Mouse (Mus musculus) mature B cell (primary cell): ENCODE data around the gene Rpl22.

Experiments
- in situ Hi-C: fragments of 300-500 bp; cut with MboI; formaldehyde crosslinking; loops from 2 replicates; pipeline ENCODE4 v1.14.3; 2019

Rpl22 gene

GRCm38 (mm10) chr4:152338419-152339292 lies 13.1 kb downstream of the Rpl22 start, which contains the start of gene Chd5:
Chd5 (plus strand) TSS chr4:152338651.
- in situ Hi-C loops: no loop called here

- in situ Hi-C loops: no loop called here
Measured at GRCm38 (mm10) chr4:152339293-152339790, 13.8 kb downstream of the Rpl22 start.

- in situ Hi-C loops: no loop called here
Measured at GRCm38 (mm10) chr4:152340584-152341284, 15.2 kb downstream of the Rpl22 start.

- in situ Hi-C loops: no loop called here
Measured at GRCm38 (mm10) chr4:152343296-152343695, 17.8 kb downstream of the Rpl22 start.

GRCm38 (mm10) chr4:152344651-152345050 lies 19.1 kb downstream of the Rpl22 start:
- in situ Hi-C loops: no loop called here

- in situ Hi-C loops: no loop called here
Measured at GRCm38 (mm10) chr4:152345120-152345889, 19.8 kb downstream of the Rpl22 start.

GRCm38 (mm10) chr4:152349837-152350381 lies 24.4 kb downstream of the Rpl22 start:
- in situ Hi-C loops: no loop called here

- in situ Hi-C loops: no loop called here
Measured at GRCm38 (mm10) chr4:152350722-152351421, 25.3 kb downstream of the Rpl22 start.

GRCm38 (mm10) chr4:152351422-152352305 lies 26.1 kb downstream of the Rpl22 start:
- in situ Hi-C loops: no loop called here

- in situ Hi-C loops: no loop called here
Measured at GRCm38 (mm10) chr4:152353886-152354637, 28.5 kb downstream of the Rpl22 start.

- in situ Hi-C loops: no loop called here
Measured at GRCm38 (mm10) chr4:152355672-152356071, 30.1 kb downstream of the Rpl22 start.

GRCm38 (mm10) chr4:152359700-152360099 lies 34.2 kb downstream of the Rpl22 start:
- in situ Hi-C loops: no loop called here

- in situ Hi-C loops: no loop called here
Measured at GRCm38 (mm10) chr4:152360855-152361254, 35.3 kb downstream of the Rpl22 start.

GRCm38 (mm10) chr4:152362180-152362579 lies 36.6 kb downstream of the Rpl22 start:
- in situ Hi-C loops: no loop called here

- in situ Hi-C loops: no loop called here
Measured at GRCm38 (mm10) chr4:152365228-152365627, 39.7 kb downstream of the Rpl22 start.

- in situ Hi-C loops: no loop called here
Measured at GRCm38 (mm10) chr4:152382528-152383252, 57.1 kb downstream of the Rpl22 start.
